Mouse (Mus musculus): ENCODE measurements around the gene Pdia3.
"Not testable (repeated sequence)": the region's sequence is repeated elsewhere in the genome, so short reads cannot be mapped to it uniquely, and the experiment has no call there.

DNA sequence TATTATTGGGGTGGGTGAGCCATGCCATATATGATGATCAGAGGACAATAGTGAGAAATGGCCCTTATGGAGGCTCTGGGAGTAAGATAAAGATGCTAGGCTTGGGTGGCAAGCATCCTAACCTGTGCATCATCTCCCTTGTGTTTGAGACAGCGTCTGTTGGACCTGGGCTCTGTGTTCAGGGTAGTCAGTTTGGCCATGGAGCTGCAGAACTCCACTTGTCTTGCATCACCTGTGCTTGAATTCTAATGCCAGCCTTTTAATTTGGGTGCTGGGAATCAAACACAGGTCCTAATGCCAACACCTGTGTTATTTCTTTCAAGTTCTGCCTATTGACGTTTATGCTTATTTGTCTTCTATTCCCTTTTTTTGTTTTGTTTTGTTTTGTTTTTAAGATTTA lies 61.7 kb downstream of the Pdia3 start:
- TF ChIP-seq CTCF (IDR thresholded peaks at IDR 0.05; ENCODE audit: insufficient read depth, low read length); POLR2A (IDR thresholded peaks at IDR 0.05; ENCODE audit: borderline replicate concordance, extremely low read depth, low read depth, low read length): not testable (repeated sequence)

Data from lung, adult 2 months (tissue).